Mouse (Mus musculus): Measurements from ENCODE around the gene Lix1l. TPM values are rescaled to one million over a fixed set of nuclear protein-coding genes. Genes with fewer than 3 reads are reported as not detected.

The Lix1l gene
- polyA plus RNA-seq, 1 experiment from 2014 or later, result 8.7 TPM

- peak overlapping the region; percentile 73 for H3K4me2 ChIP-seq (replicated peaks)
- ATAC-seq (ENCODE audit: insufficient number of reproducible peaks, low FRiP score, low TSS enrichment, low read depth), result no peak
- WGBS, result 31% methylated on average over 10 of the region's 10 CpGs
- no peaks in the 10 kb centered on the region for H3K9me3 ChIP-seq (replicated peaks)
- H3K27me3 ChIP-seq, result no peaks in the 10 kb centered on the region
- H3K9ac ChIP-seq, result peak overlapping the region; percentile 87
- H3K27ac ChIP-seq (replicated peaks), result peak overlapping the region; percentile 97
- H3K4me3 ChIP-seq (replicated peaks), result peak overlapping the region; percentile 78
- H3K4me1 ChIP-seq, result peaks cover 61% of the 10 kb centered on the region
- peaks cover 21% of the 10 kb centered on the region for H3K36me3 ChIP-seq
Measured at GRCm38 (mm10) chr3:96558668-96559196, 42.2 kb upstream of the Lix1l start.

DNA sequence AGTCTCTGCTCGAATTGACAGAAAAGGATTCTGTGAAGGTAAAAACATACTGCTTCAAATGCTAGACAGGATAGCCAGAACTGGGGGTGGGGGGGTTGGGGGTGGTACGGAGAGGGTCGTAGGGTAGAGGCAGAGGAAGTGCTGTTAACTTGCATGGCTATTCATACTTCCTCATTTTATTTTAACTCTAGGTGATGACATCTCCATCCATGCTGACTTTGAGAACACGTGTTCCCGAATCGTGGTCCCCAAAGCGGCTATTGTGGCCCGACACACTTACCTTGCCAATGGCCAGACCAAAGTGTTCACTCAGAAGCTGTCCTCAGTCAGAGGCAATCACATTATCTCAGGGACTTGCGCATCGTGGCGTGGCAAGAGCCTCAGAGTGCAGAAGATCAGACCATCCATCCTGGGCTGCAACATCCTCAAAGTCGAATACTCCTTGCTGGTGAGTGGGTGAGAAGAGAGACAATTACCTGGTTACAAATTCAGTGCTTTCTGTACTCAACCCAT lies 41.5 kb upstream of the Lix1l start:
- Histone ChIP-seq H3K27ac (replicated peaks) (peak overlapping the region; percentile 39; the same call in 1 of the 2 replicates), H3K36me3 (peaks cover 21% of the 10 kb centered on the region), H3K4me2 (replicated peaks) (peak overlapping the region; percentile 73), H3K9ac (peak overlapping the region; percentile 10; the same call in 1 of the 2 replicates), H3K4me3 (replicated peaks) (peak overlapping the region; percentile 78), H3K9me3 (replicated peaks) (no peaks in the 10 kb centered on the region), H3K4me1 (peaks cover 66% of the 10 kb centered on the region), H3K27me3 (no peaks in the 10 kb centered on the region)
- no peak for ATAC-seq (ENCODE audit: insufficient number of reproducible peaks, low FRiP score, low TSS enrichment, low read depth)
- WGBS, result 68% methylated on average over 12 of the region's 12 CpGs

- 76% methylated on average over 23 of the region's 23 CpGs for WGBS
- H3K4me1 ChIP-seq, result peaks cover 59% of the 10 kb centered on the region
- no peaks in the 10 kb centered on the region for H3K27me3 ChIP-seq
- H3K36me3 ChIP-seq, result peaks cover 21% of the 10 kb centered on the region
- H3K4me3 ChIP-seq (replicated peaks), result peak overlapping the region; percentile 78
- H3K9me3 ChIP-seq (replicated peaks), result no peaks in the 10 kb centered on the region
- H3K27ac ChIP-seq (replicated peaks), result peak overlapping the region; percentile 39; the same call in 1 of the 2 replicates
- ATAC-seq (ENCODE audit: insufficient number of reproducible peaks, low FRiP score, low TSS enrichment, low read depth), result no peak
- peak overlapping the region; percentile 73 for H3K4me2 ChIP-seq (replicated peaks)
- peak overlapping the region; percentile 10; the same call in 1 of the 2 replicates for H3K9ac ChIP-seq
Measured at GRCm38 (mm10) chr3:96559911-96560850, 40.8 kb upstream of the Lix1l start.

DNA sequence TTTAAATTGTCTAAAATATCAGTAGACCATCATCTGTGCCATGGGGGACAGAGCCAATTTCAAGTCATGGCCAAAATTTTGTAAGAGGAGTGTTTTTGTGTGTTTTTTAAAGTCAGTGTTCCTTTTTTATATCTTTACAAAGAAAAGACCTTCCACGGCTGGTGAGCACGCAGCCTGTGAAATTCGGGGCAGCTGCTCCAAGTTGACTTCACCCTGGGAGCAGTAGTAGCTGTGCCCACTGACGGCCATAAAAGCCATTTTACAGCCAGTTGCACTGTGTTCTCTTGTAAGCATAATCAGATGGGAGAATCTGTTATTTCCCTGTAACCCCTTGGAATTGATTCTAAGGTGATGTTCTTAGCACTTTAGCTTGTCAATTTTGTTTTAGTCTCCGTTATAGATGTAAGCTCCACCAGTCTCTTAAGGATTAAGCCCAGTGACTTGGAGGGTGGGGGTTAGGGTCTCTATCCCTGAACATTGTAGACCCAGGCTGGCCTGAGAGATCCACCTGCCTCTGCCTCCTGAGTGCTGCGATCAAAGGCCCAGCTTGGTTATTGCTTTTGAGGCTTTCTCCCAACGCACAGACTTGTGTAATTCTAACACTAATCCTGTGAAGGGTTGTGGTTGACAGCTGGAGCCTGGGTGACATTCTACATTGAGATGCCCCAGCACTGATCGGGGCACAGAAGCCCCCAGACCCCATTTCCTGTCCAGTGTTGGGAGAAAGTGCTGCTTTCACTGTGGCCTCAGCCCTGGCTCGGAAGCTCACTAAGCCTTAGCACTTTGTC lies 39.9 kb upstream of the Lix1l start:
- WGBS, result 81% methylated on average over 9 of the region's 9 CpGs
- Histone ChIP-seq H3K4me2 (replicated peaks) (peak overlapping the region; percentile 73), H3K27ac (replicated peaks) (peak overlapping the region; percentile 39)

GRCm38 (mm10) chr3:96561946-96562681 lies 38.8 kb upstream of the Lix1l start:
- WGBS, result 44% methylated on average over 10 of the region's 10 CpGs
- no peaks in the 10 kb centered on the region for H3K9me3 ChIP-seq (replicated peaks)
- 0 out of 2 replicates have a peak overlapping the region, but pooled peaks have one; percentile 2 for H3K9ac ChIP-seq
- no peak for ATAC-seq (ENCODE audit: insufficient number of reproducible peaks, low FRiP score, low TSS enrichment, low read depth)
- H3K36me3 ChIP-seq, result peaks cover 21% of the 10 kb centered on the region
- H3K27me3 ChIP-seq, result no peaks in the 10 kb centered on the region
- no peak overlapping the region for H3K4me3 ChIP-seq (replicated peaks)
- H3K4me1 ChIP-seq, result peaks cover 41% of the 10 kb centered on the region
- H3K27ac ChIP-seq (replicated peaks), result peak overlapping the region; percentile 63
- H3K4me2 ChIP-seq (replicated peaks), result peak overlapping the region; percentile 15

More for the DNA sequence above, 39.9 kb upstream of the Lix1l start:
- Histone ChIP-seq H3K36me3 (peaks cover 21% of the 10 kb centered on the region), H3K27me3 (no peaks in the 10 kb centered on the region), H3K9me3 (replicated peaks) (no peaks in the 10 kb centered on the region), H3K9ac (no peak overlapping the region), H3K4me1 (peaks cover 50% of the 10 kb centered on the region), H3K4me3 (replicated peaks) (peak overlapping the region; percentile 78)
- ATAC-seq (ENCODE audit: insufficient number of reproducible peaks, low FRiP score, low TSS enrichment, low read depth), result no peak

DNA sequence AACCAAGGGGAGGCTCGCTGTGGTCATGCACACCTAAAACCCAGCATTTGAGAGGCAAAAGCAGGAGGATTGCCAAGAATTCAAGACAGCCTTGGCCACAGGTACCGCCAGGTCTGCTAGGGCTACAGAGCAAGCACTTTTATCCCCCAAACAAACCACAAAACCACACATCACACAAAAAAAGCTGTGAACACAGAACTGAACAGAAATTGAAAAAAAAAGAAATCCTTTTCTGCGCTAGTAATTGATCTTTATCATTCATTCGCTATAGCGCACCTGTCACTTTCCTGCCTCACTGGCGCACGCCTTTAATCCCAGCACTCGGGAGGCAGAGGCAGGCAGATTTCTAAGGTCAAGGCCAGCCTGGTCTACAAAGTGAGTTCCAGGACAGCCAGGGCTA lies 37.7 kb upstream of the Lix1l start:
- WGBS, result 89% methylated on average over 8 of the region's 8 CpGs
- H3K9me3 ChIP-seq (replicated peaks), result no peaks in the 10 kb centered on the region
- H3K27ac ChIP-seq (replicated peaks), result 0 out of 2 replicates have a peak overlapping the region, but pooled peaks have one; percentile 11

DNA sequence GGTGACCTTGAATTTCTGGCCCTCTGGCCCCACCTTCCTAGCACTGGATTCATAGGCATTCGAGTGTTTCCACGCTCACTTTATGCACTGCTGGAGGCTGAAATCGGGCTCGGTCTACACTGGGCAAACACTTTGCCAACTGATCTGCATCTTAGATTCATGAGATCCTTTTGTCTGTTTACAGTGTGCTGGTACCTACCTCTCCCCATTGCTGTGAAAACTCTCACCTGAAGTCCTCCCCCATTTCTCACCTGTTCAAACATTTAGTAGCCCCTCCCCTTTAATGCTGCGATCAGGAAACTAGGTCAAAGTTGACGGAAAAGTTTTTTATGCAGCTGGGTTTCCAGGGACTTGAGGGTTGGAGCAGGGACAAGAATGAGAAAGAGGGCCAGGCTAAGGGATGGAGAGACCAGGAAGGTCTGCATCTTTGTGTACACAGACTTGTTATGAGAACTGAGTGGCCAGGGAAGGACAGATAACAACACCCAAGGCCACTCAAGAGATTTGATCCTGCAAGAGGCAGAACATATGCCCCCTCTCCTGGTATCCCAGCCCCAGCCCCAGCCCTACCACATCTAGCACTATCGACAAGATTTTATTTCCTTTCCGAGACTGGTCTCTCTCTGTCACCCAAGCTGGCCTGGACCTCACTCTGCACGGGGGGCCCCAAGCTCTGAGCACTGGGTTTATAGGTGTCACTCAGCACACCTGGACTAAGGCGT lies 36.9 kb upstream of the Lix1l start:
- peak; percentile 30; the same call in 1 of the 2 replicates for ATAC-seq (ENCODE audit: insufficient number of reproducible peaks, low FRiP score, low TSS enrichment, low read depth)
- H3K4me2 ChIP-seq (replicated peaks), result no peak overlapping the region

More for the DNA sequence above, 37.7 kb upstream of the Lix1l start:
- peaks cover 41% of the 10 kb centered on the region for H3K4me1 ChIP-seq
- H3K36me3 ChIP-seq, result peaks cover 21% of the 10 kb centered on the region
- H3K4me2 ChIP-seq (replicated peaks), result no peak overlapping the region
- no peak for ATAC-seq (ENCODE audit: insufficient number of reproducible peaks, low FRiP score, low TSS enrichment, low read depth)
- no peak overlapping the region for H3K9ac ChIP-seq
- no peaks in the 10 kb centered on the region for H3K27me3 ChIP-seq
- no peak overlapping the region for H3K4me3 ChIP-seq (replicated peaks)

GRCm38 (mm10) chr3:96564633-96565032 lies 36.3 kb upstream of the Lix1l start:
- Histone ChIP-seq H3K4me1 (peaks cover 36% of the 10 kb centered on the region), H3K36me3 (peaks cover 19% of the 10 kb centered on the region), H3K27ac (replicated peaks) (peak overlapping the region; percentile 48; the same call in 1 of the 2 replicates), H3K9me3 (replicated peaks) (no peaks in the 10 kb centered on the region), H3K9ac (no peak overlapping the region), H3K4me2 (replicated peaks) (no peak overlapping the region), H3K4me3 (replicated peaks) (no peak overlapping the region), H3K27me3 (no peaks in the 10 kb centered on the region)
- ATAC-seq (ENCODE audit: insufficient number of reproducible peaks, low FRiP score, low TSS enrichment, low read depth), result no peak
- whole genome bisulfite sequencing, result 37% methylated on average over 7 of the region's 7 CpGs

More for the DNA sequence above, 36.9 kb upstream of the Lix1l start:
- WGBS, result 57% methylated on average over 10 of the region's 10 CpGs
- Histone ChIP-seq H3K9me3 (replicated peaks) (no peaks in the 10 kb centered on the region), H3K27me3 (no peaks in the 10 kb centered on the region), H3K9ac (no peak overlapping the region), H3K4me1 (peaks cover 41% of the 10 kb centered on the region), H3K36me3 (peaks cover 21% of the 10 kb centered on the region), H3K27ac (replicated peaks) (peak overlapping the region; percentile 48; the same call in 1 of the 2 replicates), H3K4me3 (replicated peaks) (no peak overlapping the region)

DNA sequence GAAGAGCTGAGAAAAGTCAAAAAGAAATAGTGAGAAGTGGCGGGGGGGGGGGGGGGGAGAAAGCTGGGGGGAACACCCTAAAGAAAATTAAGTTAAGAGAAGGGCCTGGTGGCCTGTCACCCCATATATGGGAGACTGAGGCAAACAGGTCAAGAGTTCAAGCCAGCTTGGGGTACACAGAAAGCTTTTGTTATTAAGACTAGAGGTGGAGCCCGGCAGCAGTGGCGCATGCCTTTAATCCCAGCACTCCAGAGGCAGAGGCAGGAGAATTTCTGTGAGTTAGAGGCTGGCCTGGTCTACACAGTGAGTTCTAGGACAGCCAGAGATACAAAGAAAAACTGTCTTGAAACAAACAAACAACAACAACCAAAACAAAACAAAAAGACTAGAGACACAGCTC lies 35.8 kb upstream of the Lix1l start:
- H3K4me3 ChIP-seq (replicated peaks), result no peak overlapping the region
- H3K4me2 ChIP-seq (replicated peaks), result no peak overlapping the region
- ATAC-seq (ENCODE audit: insufficient number of reproducible peaks, low FRiP score, low TSS enrichment, low read depth), result no peak
- H3K27ac ChIP-seq (replicated peaks), result no peak overlapping the region
- no peaks in the 10 kb centered on the region for H3K27me3 ChIP-seq
- no peak overlapping the region for H3K9ac ChIP-seq
- H3K36me3 ChIP-seq, result peaks cover 14% of the 10 kb centered on the region
- WGBS, result 85% methylated on average over 3 of the region's 3 CpGs
- H3K4me1 ChIP-seq, result peaks cover 31% of the 10 kb centered on the region
- no peaks in the 10 kb centered on the region for H3K9me3 ChIP-seq (replicated peaks)

Data from embryonic facial prominence, embryonic 15.5 days (tissue).